Mouse (Mus musculus) MN1 (cell line): ENCODE data around the gene Alyref.

Source experiments
- DNase-seq: peaks from one replicate; pipeline ENCODE4 v3.0.0-alpha.2; 2016; ENCODE audit warnings: low spot score

Gene Alyref

DNA sequence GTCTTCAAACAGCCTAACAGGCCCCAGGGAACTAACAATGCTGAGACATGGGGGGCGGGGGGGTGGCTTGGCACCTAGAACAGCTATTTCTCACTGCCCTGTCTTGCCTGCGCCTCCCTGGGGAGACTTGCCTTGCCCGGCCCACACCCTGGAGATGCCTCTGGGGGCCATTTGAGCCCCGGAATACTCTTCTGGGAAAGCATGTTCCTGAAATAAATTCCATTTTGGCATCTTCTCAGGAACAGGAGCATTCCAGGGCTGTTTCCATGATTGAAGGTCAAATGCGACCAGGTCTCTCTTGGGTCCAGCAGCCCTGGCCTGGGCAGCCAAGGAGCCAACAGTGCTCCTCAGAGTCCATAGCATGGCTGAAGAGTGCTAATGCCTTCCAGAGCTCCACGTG is 55.8 kb downstream of the Alyref start:
- DNase-seq, result no peak
